Mouse (Mus musculus): ENCODE measurements around the gene Crhr1. TPM values are rescaled to one million over a fixed set of nuclear protein-coding genes. Genes with fewer than 3 reads are reported as not detected.

Gene Crhr1
- total and polyA plus RNA-seq, 2 experiments from 2014 or later, result 6.9 to 16.7 TPM

DNA sequence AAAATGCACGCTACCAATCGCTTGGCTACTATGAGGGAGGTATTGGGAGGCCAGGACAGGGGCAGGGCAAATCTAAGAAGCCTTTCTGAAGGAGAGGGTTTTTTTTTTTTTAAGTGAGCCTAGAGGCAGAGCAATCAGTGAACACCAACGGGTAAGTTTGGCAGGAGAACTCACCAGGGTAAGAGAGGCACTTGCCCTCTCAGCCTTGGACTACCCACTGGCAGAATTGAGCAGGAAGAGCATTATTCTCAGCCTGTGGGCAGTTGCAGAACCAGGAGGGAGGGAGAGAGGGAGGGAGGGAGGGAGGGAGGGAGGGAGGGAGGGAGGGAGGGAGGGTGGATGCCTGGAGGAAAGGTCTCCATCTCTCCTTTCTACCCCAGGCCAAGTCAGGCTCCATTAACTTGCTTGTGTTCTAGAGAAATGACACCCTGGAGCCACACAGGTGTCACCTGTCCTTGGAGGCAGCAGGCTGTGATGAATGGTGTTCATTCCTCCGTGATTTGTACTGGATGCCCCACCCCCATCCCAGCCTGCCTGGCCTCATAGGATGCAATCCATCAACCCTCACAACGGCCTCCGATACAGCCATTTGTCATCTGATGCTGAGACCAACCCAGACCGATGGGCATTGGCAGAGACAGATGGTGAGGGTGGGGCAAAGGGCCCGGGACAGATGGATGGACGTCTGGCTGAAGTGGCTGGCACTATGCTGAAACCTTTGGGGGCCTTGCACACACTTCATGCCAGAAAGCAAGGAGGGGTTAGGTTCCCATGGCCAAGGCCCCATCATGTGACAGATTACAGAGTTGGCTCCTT is 22.4 kb downstream of the Crhr1 start:
- Histone ChIP-seq H3K27ac (ENCODE audit: low read depth, low read length) (no peak overlapping the region), H3K4me3 (ENCODE audit: low read depth, low read length) (no peak overlapping the region), H3K4me1 (ENCODE audit: insufficient read depth) (peaks cover 12% of the 10 kb centered on the region; the same call in 1 of the 2 replicates), H3K9ac (no peak overlapping the region), H3K36me3 (ENCODE audit: insufficient read depth) (no peaks in the 10 kb centered on the region), H3K27me3 (ENCODE audit: insufficient read depth, low read length) (no peaks in the 10 kb centered on the region), H3K9me3 (ENCODE audit: low read length) (no peaks in the 10 kb centered on the region), H3K4me2 (ENCODE audit: low read depth) (no peak overlapping the region)
- ATAC-seq (no peak), DNase-seq (no peak)
- WGBS, result 55% methylated on average over 9 of the region's 9 CpGs
- no peak for TF ChIP-seq CTCF (IDR thresholded peaks at IDR 0.05; ENCODE audit: low read depth)

- DNase-seq (no peak), ATAC-seq (no peak)
- H3K9me3 ChIP-seq (ENCODE audit: low read length), result no peaks in the 10 kb centered on the region
- H3K36me3 ChIP-seq (ENCODE audit: insufficient read depth), result no peaks in the 10 kb centered on the region
- no peak overlapping the region for H3K4me2 ChIP-seq (ENCODE audit: low read depth)
- TF ChIP-seq CTCF (IDR thresholded peaks at IDR 0.05; ENCODE audit: low read depth), result no peak
- H3K27ac ChIP-seq (ENCODE audit: low read depth, low read length), result no peak overlapping the region
- no peak overlapping the region for H3K4me3 ChIP-seq (ENCODE audit: low read depth, low read length)
- H3K27me3 ChIP-seq (ENCODE audit: insufficient read depth, low read length), result no peaks in the 10 kb centered on the region
- H3K9ac ChIP-seq, result no peak overlapping the region
- peaks cover 13% of the 10 kb centered on the region; the same call in 1 of the 2 replicates for H3K4me1 ChIP-seq (ENCODE audit: insufficient read depth)
These were observed 23.2 kb downstream of the Crhr1 start for GRCm38 (mm10) chr11:104155899-104156298.

GRCm38 (mm10) chr11:104156391-104156790 is 23.7 kb downstream of the Crhr1 start:
- H3K4me2 ChIP-seq (ENCODE audit: low read depth), result no peak overlapping the region
- no peaks in the 10 kb centered on the region for H3K36me3 ChIP-seq (ENCODE audit: insufficient read depth)
- DNase-seq (no peak), ATAC-seq (no peak)
- no peaks in the 10 kb centered on the region for H3K9me3 ChIP-seq (ENCODE audit: low read length)
- no peak for TF ChIP-seq CTCF (IDR thresholded peaks at IDR 0.05; ENCODE audit: low read depth)
- WGBS, result 68% methylated on average over 3 of the region's 3 CpGs
- H3K4me1 ChIP-seq (ENCODE audit: insufficient read depth), result peaks cover 17% of the 10 kb centered on the region; the same call in 1 of the 2 replicates
- H3K4me3 ChIP-seq (ENCODE audit: low read depth, low read length), result no peak overlapping the region
- H3K9ac ChIP-seq, result no peak overlapping the region
- H3K27me3 ChIP-seq (ENCODE audit: insufficient read depth, low read length), result no peaks in the 10 kb centered on the region
- no peak overlapping the region for H3K27ac ChIP-seq (ENCODE audit: low read depth, low read length)

GRCm38 (mm10) chr11:104157603-104158259 is 25.1 kb downstream of the Crhr1 start:
- peak; percentile 68 for TF ChIP-seq CTCF (IDR thresholded peaks at IDR 0.05; ENCODE audit: low read depth)
- Histone ChIP-seq H3K4me3 (ENCODE audit: low read depth, low read length) (peak overlapping the region; percentile 45), H3K36me3 (ENCODE audit: insufficient read depth) (no peaks in the 10 kb centered on the region), H3K4me1 (ENCODE audit: insufficient read depth) (peaks cover 17% of the 10 kb centered on the region; the same call in 1 of the 2 replicates), H3K9ac (peak overlapping the region; percentile 62), H3K27me3 (ENCODE audit: insufficient read depth, low read length) (no peaks in the 10 kb centered on the region), H3K4me2 (ENCODE audit: low read depth) (peak overlapping the region; percentile 94), H3K27ac (ENCODE audit: low read depth, low read length) (peak overlapping the region; percentile 82), H3K9me3 (ENCODE audit: low read length) (no peaks in the 10 kb centered on the region)
- DNase-seq (peak; percentile 92), ATAC-seq (peak; percentile 99)
- WGBS, result 2% methylated on average over 23 of the region's 23 CpGs

- Histone ChIP-seq H3K27me3 (ENCODE audit: insufficient read depth, low read length) (no peaks in the 10 kb centered on the region), H3K4me3 (ENCODE audit: low read depth, low read length) (peak overlapping the region; percentile 45), H3K9me3 (ENCODE audit: low read length) (no peaks in the 10 kb centered on the region), H3K9ac (peak overlapping the region; percentile 62), H3K27ac (ENCODE audit: low read depth, low read length) (peak overlapping the region; percentile 82), H3K36me3 (ENCODE audit: insufficient read depth) (no peaks in the 10 kb centered on the region), H3K4me1 (ENCODE audit: insufficient read depth) (peaks cover 17% of the 10 kb centered on the region; the same call in 1 of the 2 replicates), H3K4me2 (ENCODE audit: low read depth) (peak overlapping the region; percentile 94)
- ATAC-seq, result peak; percentile 62
- peak; percentile 67 for DNase-seq
- no peak for TF ChIP-seq CTCF (IDR thresholded peaks at IDR 0.05; ENCODE audit: low read depth)
- WGBS, result 3% methylated on average over 17 of the region's 17 CpGs
These were observed 25.7 kb downstream of the Crhr1 start for GRCm38 (mm10) chr11:104158260-104158907.

DNA sequence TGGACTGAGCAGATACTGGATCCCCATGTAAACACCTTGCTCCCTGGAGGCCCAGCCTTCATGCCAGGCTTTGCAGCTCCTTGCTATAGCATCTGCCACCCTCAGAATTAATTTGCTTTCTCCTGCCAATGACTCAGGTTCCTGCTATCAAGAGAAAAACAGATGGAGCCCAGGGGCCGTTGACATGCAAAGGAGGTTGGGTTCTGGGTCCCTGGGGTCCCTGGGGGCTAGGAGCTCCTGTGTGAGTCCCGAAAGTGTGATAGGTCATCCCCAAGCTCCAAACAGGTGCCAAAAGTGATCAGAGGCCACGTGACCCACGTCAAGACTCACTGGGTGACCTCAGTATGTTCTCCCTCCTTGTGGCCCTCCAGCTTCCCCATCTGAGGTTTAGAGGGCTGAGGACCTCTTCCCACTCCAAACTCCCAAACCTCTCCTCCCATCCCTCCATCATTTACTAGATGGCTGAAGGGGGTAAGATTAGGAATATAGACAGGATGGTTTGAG is 27.2 kb downstream of the Crhr1 start:
- Histone ChIP-seq H3K4me3 (ENCODE audit: low read depth, low read length) (no peak overlapping the region), H3K27me3 (ENCODE audit: insufficient read depth, low read length) (no peaks in the 10 kb centered on the region), H3K36me3 (ENCODE audit: insufficient read depth) (no peaks in the 10 kb centered on the region), H3K4me1 (ENCODE audit: insufficient read depth) (peaks cover 17% of the 10 kb centered on the region; the same call in 1 of the 2 replicates), H3K9ac (no peak overlapping the region), H3K4me2 (ENCODE audit: low read depth) (no peak overlapping the region), H3K27ac (ENCODE audit: low read depth, low read length) (no peak overlapping the region), H3K9me3 (ENCODE audit: low read length) (no peaks in the 10 kb centered on the region)
- WGBS, result 85% methylated on average over 4 of the region's 4 CpGs
- DNase-seq (no peak), ATAC-seq (no peak)
- no peak for TF ChIP-seq CTCF (IDR thresholded peaks at IDR 0.05; ENCODE audit: low read depth)

All from forebrain, postnatal 0 days (tissue).